Mouse (Mus musculus) kidney, embryonic 14.5 days (tissue): Measurements from ENCODE around the gene Cbl. TPM values are rescaled to one million over a fixed set of nuclear protein-coding genes. Genes with fewer than 3 reads are reported as not detected.

Experiments
- ATAC-seq: fragments of 200-750 bp; cut with Nextera tagmentation; 2 replicates; pipeline ENCODE4 v1.8.0; 2017; ENCODE audit warnings: moderate number of reproducible peaks, mild to moderate bottlenecking, moderate TSS enrichment, moderate library complexity; ENCODE audit not compliant: low FRiP score, low TSS enrichment
- H3K27ac ChIP-seq: fragments of 300-500 bp; sonication (generic); 2 replicates; pipeline ENCODE4 v1.5.1; 2014; ENCODE audit warnings: low read depth, mild to moderate bottlenecking, low read length, moderate library complexity, mixed read lengths
- H3K27me3 ChIP-seq: fragments of 300-500 bp; sonication (generic); 2 replicates; pipeline ENCODE4 v1.6.1; 2014; ENCODE audit warnings: mild to moderate bottlenecking, low read length; ENCODE audit not compliant: control insufficient read depth, insufficient read depth
- H3K36me3 ChIP-seq: fragments of 300-500 bp; sonication (generic); 2 replicates; pipeline ENCODE4 v1.6.1; 2014; ENCODE audit warnings: low read length, mixed read lengths; ENCODE audit not compliant: control insufficient read depth, insufficient read depth
- H3K4me1 ChIP-seq: fragments of 300-500 bp; sonication (generic); 2 replicates; pipeline ENCODE4 v1.6.1; 2014; ENCODE audit warnings: low read length, mixed read lengths; ENCODE audit not compliant: control insufficient read depth, insufficient read depth
- H3K4me2 ChIP-seq: fragments of 300-500 bp; sonication (generic); replicated peaks from 2 replicates; pipeline ENCODE4 v1.6.1; 2014; ENCODE audit warnings: low read depth, mild to moderate bottlenecking, low read length
- H3K4me3 ChIP-seq: fragments of 300-500 bp; sonication (generic); 2 replicates; pipeline ENCODE4 v1.5.1; 2014; ENCODE audit warnings: mild to moderate bottlenecking, low read length
- H3K9ac ChIP-seq: fragments of 300-500 bp; sonication (generic); 2 replicates; pipeline ENCODE4 v1.6.1; 2014; ENCODE audit warnings: low read depth, mild to moderate bottlenecking, low read length, moderate library complexity
- H3K9me3 ChIP-seq: fragments of 300-500 bp; sonication (generic); 2 replicates; pipeline ENCODE4 v1.6.1; 2016; ENCODE audit warnings: low read length; ENCODE audit not compliant: control insufficient read depth
- WGBS: fragments of 180-500 bp; shearing (Covaris S2); extraction: QIAGEN DNeasy Blood & Tissue Kit; methylation state at CpG from one replicate; pipeline ENCODE4 v1.1.7; 2014; 5-methylcytosine and 5-hydroxymethylcytosine counted together
- polyA plus RNA-seq: library from polyadenylated mRNA; unstranded; fragments of >200 nt; fragmentation: Nextera tagmentation; extraction: Ambion mirVana; gene quantifications from 2 replicates; pipeline ENCODE4 v1.2.1, GENCODE M21; 2014

Gene Cbl
- polyA plus RNA-seq, 1 experiment from 2014 or later, result 27.9 TPM

GRCm38 (mm10) chr9:44168931-44169330 lies 64.9 kb downstream of the Cbl start:
- H3K36me3 ChIP-seq, result peaks cover 70% of the 10 kb centered on the region
- WGBS, result 92% methylated on average over 5 of the region's 5 CpGs
- no peak overlapping the region for H3K4me3 ChIP-seq
- ATAC-seq, result no peak
- H3K9me3 ChIP-seq, result no peaks in the 10 kb centered on the region
- H3K4me1 ChIP-seq, result no peaks in the 10 kb centered on the region
- H3K27ac ChIP-seq, result no peak overlapping the region
- no peak overlapping the region for H3K9ac ChIP-seq
- H3K4me2 ChIP-seq, result no peak overlapping the region
- no peaks in the 10 kb centered on the region for H3K27me3 ChIP-seq

GRCm38 (mm10) chr9:44159886-44160285 lies 74.0 kb downstream of the Cbl start:
- peaks cover 70% of the 10 kb centered on the region for H3K36me3 ChIP-seq
- H3K4me3 ChIP-seq, result no peak overlapping the region
- no peak for ATAC-seq
- H3K4me2 ChIP-seq, result no peak overlapping the region
- no peaks in the 10 kb centered on the region for H3K4me1 ChIP-seq
- 84% methylated on average over 3 of the region's 3 CpGs for WGBS
- H3K27me3 ChIP-seq, result no peaks in the 10 kb centered on the region
- H3K9ac ChIP-seq, result no peak overlapping the region
- no peaks in the 10 kb centered on the region for H3K9me3 ChIP-seq
- H3K27ac ChIP-seq, result no peak overlapping the region

- Histone ChIP-seq H3K9me3 (no peaks in the 10 kb centered on the region), H3K27ac (no peak overlapping the region), H3K9ac (no peak overlapping the region), H3K36me3 (peaks cover 44% of the 10 kb centered on the region), H3K4me3 (no peak overlapping the region), H3K4me1 (0 out of 2 replicates have a peak, but pooled peaks cover 2% of the 10 kb centered on the region), H3K27me3 (no peaks in the 10 kb centered on the region), H3K4me2 (no peak overlapping the region)
- 63% methylated on average over 3 of the region's 3 CpGs for WGBS
- ATAC-seq, result no peak
Observed at GRCm38 (mm10) chr9:44147290-44147689, 86.6 kb downstream of the Cbl start.

- H3K9ac ChIP-seq, result no peak overlapping the region
- ATAC-seq, result no peak
- H3K27ac ChIP-seq, result no peak overlapping the region
- H3K36me3 ChIP-seq, result peaks cover 54% of the 10 kb centered on the region
- no peaks in the 10 kb centered on the region for H3K9me3 ChIP-seq
- H3K27me3 ChIP-seq, result no peaks in the 10 kb centered on the region
- 0 out of 2 replicates have a peak, but pooled peaks cover 2% of the 10 kb centered on the region for H3K4me1 ChIP-seq
- no peak overlapping the region for H3K4me3 ChIP-seq
- no peak overlapping the region for H3K4me2 ChIP-seq
Observed at GRCm38 (mm10) chr9:44144718-44145060, 89.2 kb downstream of the Cbl start.

GRCm38 (mm10) chr9:44144023-44144717 lies 89.7 kb downstream of the Cbl start:
- 31% methylated on average over 7 of the region's 8 CpGs for WGBS
- Histone ChIP-seq H3K27ac (no peak overlapping the region), H3K36me3 (peaks cover 57% of the 10 kb centered on the region)

GRCm38 (mm10) chr9:44143421-44143820 lies 90.4 kb downstream of the Cbl start:
- H3K36me3 ChIP-seq, result peaks cover 53% of the 10 kb centered on the region
- no peaks in the 10 kb centered on the region for H3K9me3 ChIP-seq
- no peak for ATAC-seq
- H3K4me2 ChIP-seq, result no peak overlapping the region
- H3K27me3 ChIP-seq, result no peaks in the 10 kb centered on the region
- no peak overlapping the region for H3K4me3 ChIP-seq
- H3K27ac ChIP-seq, result no peak overlapping the region
- H3K9ac ChIP-seq, result no peak overlapping the region
- 77% methylated on average over 5 of the region's 5 CpGs for WGBS
- H3K4me1 ChIP-seq, result 0 out of 2 replicates have a peak, but pooled peaks cover 2% of the 10 kb centered on the region

More at GRCm38 (mm10) chr9:44144023-44144717, 89.7 kb downstream of the Cbl start:
- ATAC-seq, result peak; percentile 71
- H3K27me3 ChIP-seq, result no peaks in the 10 kb centered on the region
- 0 out of 2 replicates have a peak, but pooled peaks cover 2% of the 10 kb centered on the region for H3K4me1 ChIP-seq
- H3K9ac ChIP-seq, result no peak overlapping the region
- no peak overlapping the region for H3K4me2 ChIP-seq
- H3K4me3 ChIP-seq, result no peak overlapping the region
- no peaks in the 10 kb centered on the region for H3K9me3 ChIP-seq

- WGBS, result 67% methylated on average over 5 of the region's 5 CpGs
- Histone ChIP-seq H3K4me2 (no peak overlapping the region), H3K27ac (no peak overlapping the region), H3K9me3 (no peaks in the 10 kb centered on the region), H3K4me1 (0 out of 2 replicates have a peak, but pooled peaks cover 2% of the 10 kb centered on the region), H3K9ac (no peak overlapping the region), H3K27me3 (no peaks in the 10 kb centered on the region), H3K36me3 (peaks cover 46% of the 10 kb centered on the region), H3K4me3 (no peak overlapping the region)
- ATAC-seq, result no peak
Observed at GRCm38 (mm10) chr9:44141951-44142350, 91.9 kb downstream of the Cbl start.

DNA sequence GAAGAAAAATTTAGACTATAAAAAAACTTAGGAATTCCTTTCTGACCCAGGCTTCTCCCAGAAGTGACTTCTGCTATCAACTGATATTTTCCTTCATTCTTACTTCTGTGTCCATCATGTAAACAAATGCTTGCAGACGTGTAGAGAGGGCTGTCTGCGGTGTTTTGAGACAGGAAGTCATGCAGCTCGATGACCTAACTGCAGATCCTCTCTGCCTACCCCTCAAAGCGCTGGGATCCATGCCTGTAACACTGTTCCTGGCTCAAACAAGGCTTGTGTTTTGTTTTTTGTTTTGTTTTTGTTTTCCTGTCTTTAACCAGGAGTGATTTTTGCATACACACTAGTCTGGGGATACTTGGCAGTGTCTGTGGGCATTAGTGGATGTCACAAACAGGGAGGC lies 96.0 kb downstream of the Cbl start:
- Histone ChIP-seq H3K27ac (no peak overlapping the region), H3K9ac (no peak overlapping the region), H3K36me3 (peaks cover 32% of the 10 kb centered on the region), H3K4me2 (no peak overlapping the region), H3K4me3 (no peak overlapping the region), H3K4me1 (peaks cover 18% of the 10 kb centered on the region; the same call in 1 of the 2 replicates), H3K27me3 (no peaks in the 10 kb centered on the region), H3K9me3 (no peaks in the 10 kb centered on the region)
- no peak for ATAC-seq
- WGBS, result 59% methylated on average over 4 of the region's 4 CpGs

DNA sequence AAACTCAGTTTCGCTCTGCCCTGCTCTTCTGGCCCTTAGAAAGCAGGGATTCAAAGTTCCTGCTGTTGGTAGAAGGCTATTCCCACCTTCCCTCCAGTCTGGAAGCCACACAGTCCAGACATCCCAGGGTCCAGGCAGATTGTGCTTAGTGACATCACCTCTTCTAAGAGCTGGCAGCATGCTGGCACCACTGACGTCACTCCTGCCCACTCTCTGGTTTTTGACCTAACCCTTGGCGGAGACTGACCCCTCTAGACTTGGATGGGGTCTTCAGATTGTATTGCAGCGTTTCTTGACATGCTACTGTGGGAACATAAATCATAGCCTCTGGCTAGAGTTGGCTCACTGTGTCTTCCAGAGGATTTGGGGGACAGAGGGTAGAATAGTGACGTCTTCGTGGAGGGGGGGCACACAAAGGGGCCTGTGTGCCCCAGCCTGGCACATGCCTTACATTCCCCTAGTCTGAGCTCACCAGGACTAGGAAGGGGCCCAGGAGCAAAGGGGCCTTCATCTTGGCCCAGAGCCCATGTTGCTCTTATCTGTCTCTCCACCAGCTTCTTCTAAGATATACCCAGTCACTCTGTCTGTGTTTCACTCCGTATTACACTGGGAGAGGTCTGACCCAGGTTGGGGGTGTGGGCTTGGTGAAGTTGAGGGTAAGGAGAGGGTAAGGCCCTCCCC lies 98.0 kb downstream of the Cbl start:
- WGBS, result 39% methylated on average over 7 of the region's 7 CpGs
- Histone ChIP-seq H3K9ac (peak overlapping the region; percentile 62), H3K9me3 (no peaks in the 10 kb centered on the region), H3K4me2 (peak overlapping the region; percentile 80), H3K4me1 (peaks cover 25% of the 10 kb centered on the region), H3K36me3 (peaks cover 18% of the 10 kb centered on the region), H3K27ac (no peak overlapping the region), H3K27me3 (no peaks in the 10 kb centered on the region), H3K4me3 (peak overlapping the region; percentile 61)
- no peak for ATAC-seq
